Mouse (Mus musculus) intestine, postnatal 0 days (tissue): ENCODE data around the gene Eya3. TPM values are rescaled to one million over a fixed set of nuclear protein-coding genes. Genes with fewer than 3 reads are reported as not detected.
"Not testable (repeated sequence)": the region's sequence is repeated elsewhere in the genome, so short reads cannot be mapped to it uniquely, and the experiment has no call there.

Experiments used
- ATAC-seq: fragments of 200-750 bp; cut with Nextera tagmentation; 2 replicates; pipeline ENCODE4 v1.8.0; 2017; ENCODE audit warnings: mild to moderate bottlenecking, moderate TSS enrichment, moderate library complexity
- H3K27ac ChIP-seq: fragments of 300-500 bp; sonication (generic); 2 replicates; pipeline ENCODE4 v1.5.1; 2014; ENCODE audit warnings: mild to moderate bottlenecking, low read depth, low read length, moderate library complexity
- H3K27me3 ChIP-seq: fragments of 300-500 bp; sonication (generic); replicated peaks from 2 replicates; pipeline ENCODE4 v1.6.1; 2014; ENCODE audit warnings: low read length, mixed read lengths; ENCODE audit not compliant: control insufficient read depth, insufficient read depth
- H3K36me3 ChIP-seq: fragments of 300-500 bp; sonication (generic); 2 replicates; pipeline ENCODE4 v1.6.1; 2014; ENCODE audit warnings: mild to moderate bottlenecking, moderate library complexity; ENCODE audit not compliant: control insufficient read depth, insufficient read depth
- H3K4me1 ChIP-seq: fragments of 300-500 bp; sonication (generic); replicated peaks from 2 replicates; pipeline ENCODE4 v1.6.1; 2014; ENCODE audit warnings: antibody characterized with exemption, low read length, mixed read lengths; ENCODE audit not compliant: control insufficient read depth, insufficient read depth
- H3K4me2 ChIP-seq: fragments of 300-500 bp; sonication (generic); replicated peaks from 2 replicates; pipeline ENCODE4 v1.6.1; 2014; ENCODE audit warnings: low read depth, mild to moderate bottlenecking, moderate library complexity
- H3K4me3 ChIP-seq: fragments of 300-500 bp; sonication (generic); 2 replicates; pipeline ENCODE4 v1.5.1; 2014; ENCODE audit warnings: low read depth, low read length
- H3K9ac ChIP-seq: fragments of 300-500 bp; sonication (generic); 2 replicates; pipeline ENCODE4 v1.6.1; 2014; ENCODE audit warnings: mild to moderate bottlenecking, low read depth, low read length
- H3K9me3 ChIP-seq: fragments of 300-500 bp; sonication (generic); 2 replicates; pipeline ENCODE4 v1.6.1; 2016; ENCODE audit warnings: mixed run types; ENCODE audit not compliant: control insufficient read depth
- CTCF ChIP-seq: sonication (generic); IDR thresholded peaks from 2 replicates; pipeline ENCODE4 v1.5.1; 2016; ENCODE audit warnings: low read depth, mild to moderate bottlenecking, control low read depth, antibody characterized with exemption, moderate library complexity
- WGBS: fragments of 180-500 bp; shearing (Covaris S2); extraction: QIAGEN DNeasy Blood & Tissue Kit; methylation state at CpG from one replicate; pipeline ENCODE4 v1.1.7; 2014; 5-methylcytosine and 5-hydroxymethylcytosine counted together
- polyA plus RNA-seq: library from polyadenylated mRNA; unstranded; fragments of >200 nt; fragmentation: Nextera tagmentation; extraction: Ambion mirVana; gene quantifications from 2 replicates; pipeline ENCODE4 v1.2.1, GENCODE M21; 2015

Eya3 gene
- polyA plus RNA-seq, 1 experiment from 2014 or later: 10.1 TPM

- not testable (repeated sequence) for H3K4me1 ChIP-seq, H3K36me3 ChIP-seq, H3K9ac ChIP-seq, ATAC-seq, H3K4me2 ChIP-seq, H3K4me3 ChIP-seq, H3K27me3 ChIP-seq, H3K9me3 ChIP-seq
- H3K27ac ChIP-seq: peak overlapping the region; percentile 73
- TF ChIP-seq CTCF: peak; percentile 41
- WGBS: 79% methylated on average over 3 of the region's 3 CpGs
Observed at GRCm38 (mm10) chr4:132763125-132763524, 124.3 kb downstream of the Eya3 start.

GRCm38 (mm10) chr4:132767914-132768876, 129.4 kb downstream of the Eya3 start, which contains the start of gene Rpa2:
Gene Rpa2 (plus strand): TSS chr4:132768332.
- Histone ChIP-seq H3K27ac (peak within 1 kb of the TSS; percentile 73), H3K27me3 (no peaks in the 10 kb centered on the region), H3K9me3 (no peaks in the 10 kb centered on the region), H3K9ac (peak within 1 kb of the TSS; percentile 76), H3K4me3 (peak within 1 kb of the TSS; percentile 84), H3K36me3 (peaks cover 21% of the 10 kb centered on the region), H3K4me1 (no peaks in the 10 kb centered on the region), H3K4me2 (peak within 1 kb of the TSS; percentile 85)
- ATAC-seq: peak; percentile 96
- under 1% methylated on average over 71 of the region's 71 CpGs for WGBS
- TF ChIP-seq CTCF: 0 out of 2 replicates have a peak, but pooled peaks have one; percentile 15

- no peak for ATAC-seq
- Histone ChIP-seq H3K36me3 (peaks cover 53% of the 10 kb centered on the region), H3K4me2 (no peak overlapping the region), H3K27me3 (no peaks in the 10 kb centered on the region), H3K27ac (no peak overlapping the region), H3K9me3 (no peaks in the 10 kb centered on the region), H3K4me1 (no peaks in the 10 kb centered on the region), H3K4me3 (no peak overlapping the region), H3K9ac (no peak overlapping the region)
- TF ChIP-seq CTCF: no peak
- 81% methylated on average over 9 of the region's 9 CpGs for WGBS
Observed at GRCm38 (mm10) chr4:132771776-132772175, 133.0 kb downstream of the Eya3 start.

Other genes starting within 250 kb of the Eya3 start
- 16.7 and 17.5 TPM in 2 replicates for gene Phactr4, start 216.5 kb upstream of the Eya3 start, polyA plus RNA-seq
- gene Med18, start 175.1 kb upstream of the Eya3 start, polyA plus RNA-seq: 8.8 and 9.5 TPM in 2 replicates
- gene Sesn2, start 128.5 kb upstream of the Eya3 start, polyA plus RNA-seq: 17.2 and 18.0 TPM in 2 replicates
- 1,746 and 1,835 TPM in 2 replicates for gene Atpif1, start 105.3 kb upstream of the Eya3 start, polyA plus RNA-seq
- gene Dnajc8, start 103.4 kb upstream of the Eya3 start, polyA plus RNA-seq: 119 and 120 TPM in 2 replicates
- 4.7 and 5.2 TPM in 2 replicates for gene Ptafr, start 74.9 kb upstream of the Eya3 start, polyA plus RNA-seq
- 1.8 and 3.3 TPM in 2 replicates for gene Xkr8, start 93.6 kb downstream of the Eya3 start, polyA plus RNA-seq
- gene Smpdl3b, start 118.3 kb downstream of the Eya3 start, polyA plus RNA-seq: 2.9 TPM in 2 replicates
- gene Rpa2, start 129.3 kb downstream of the Eya3 start, polyA plus RNA-seq: 26.6 and 27.9 TPM in 2 replicates
- 1.3 and 1.4 TPM in 2 replicates for gene Themis2, start 157.4 kb downstream of the Eya3 start, polyA plus RNA-seq
- 16.8 and 18.5 TPM in 2 replicates for gene Ppp1r8, start 204.2 kb downstream of the Eya3 start, polyA plus RNA-seq
- 52.9 and 53.7 TPM in 2 replicates for gene Stx12, start 245.5 kb downstream of the Eya3 start, polyA plus RNA-seq